Mouse (Mus musculus) hindbrain, embryonic 14.5 days (tissue): Measurements from ENCODE around the gene Pald1. TPM values are rescaled to one million over a fixed set of nuclear protein-coding genes. Genes with fewer than 3 reads are reported as not detected.
A peak's percentile ranks its signal among the peaks of the same experiment; 100 is the strongest.

Source experiments
- ATAC-seq: fragments of 200-750 bp; cut with Nextera tagmentation; 2 replicates; pipeline ENCODE4 v1.8.0; 2017; ENCODE audit warnings: moderate number of reproducible peaks, mild to moderate bottlenecking, moderate TSS enrichment, moderate library complexity; ENCODE audit not compliant: low FRiP score
- DNase-seq: peaks from one replicate; pipeline ENCODE4 v3.0.0-alpha.2; 2015; ENCODE audit warnings: low spot score
- H3K27ac ChIP-seq: fragments of 300-500 bp; sonication (generic); 2 replicates; pipeline ENCODE4 v1.5.1; 2014; ENCODE audit warnings: mild to moderate bottlenecking, moderate library complexity
- H3K27me3 ChIP-seq: fragments of 300-500 bp; sonication (generic); 2 replicates; pipeline ENCODE4 v1.6.1; 2014; ENCODE audit warnings: mild to moderate bottlenecking, low read length, mixed read lengths; ENCODE audit not compliant: control insufficient read depth, insufficient read depth
- H3K36me3 ChIP-seq: fragments of 300-500 bp; sonication (generic); replicated peaks from 2 replicates; pipeline ENCODE4 v1.6.1; 2014; ENCODE audit not compliant: control insufficient read depth, insufficient read depth
- H3K4me1 ChIP-seq: fragments of 300-500 bp; sonication (generic); replicated peaks from 2 replicates; pipeline ENCODE4 v1.6.1; 2014; ENCODE audit warnings: antibody characterized with exemption, low read length, mixed read lengths; ENCODE audit not compliant: control insufficient read depth, insufficient read depth
- H3K4me2 ChIP-seq: fragments of 300-500 bp; sonication (generic); replicated peaks from 2 replicates; pipeline ENCODE4 v1.6.1; 2014; ENCODE audit warnings: mild to moderate bottlenecking, moderate library complexity
- H3K4me3 ChIP-seq: fragments of 300-500 bp; sonication (generic); replicated peaks from 2 replicates; pipeline ENCODE4 v1.5.1; 2014; ENCODE audit warnings: mild to moderate bottlenecking, low read length
- H3K9ac ChIP-seq: fragments of 300-500 bp; sonication (generic); 2 replicates; pipeline ENCODE4 v1.6.1; 2014
- H3K9me3 ChIP-seq: fragments of 300-500 bp; sonication (generic); 2 replicates; pipeline ENCODE4 v1.6.1; 2016; ENCODE audit warnings: low read length; ENCODE audit not compliant: control insufficient read depth
- WGBS: fragments of 180-500 bp; shearing (Covaris S2); extraction: QIAGEN DNeasy Blood & Tissue Kit; methylation state at CpG from one replicate; pipeline ENCODE4 v1.1.7; 2014; 5-methylcytosine and 5-hydroxymethylcytosine counted together
- polyA plus RNA-seq: library from polyadenylated mRNA; unstranded; fragments of >200 nt; fragmentation: Nextera tagmentation; extraction: Ambion mirVana; gene quantifications from 2 replicates; pipeline ENCODE4 v1.2.1, GENCODE M21; 2014

Pald1 gene
- polyA plus RNA-seq, 1 experiment from 2014 or later, result 26.7 TPM

DNA sequence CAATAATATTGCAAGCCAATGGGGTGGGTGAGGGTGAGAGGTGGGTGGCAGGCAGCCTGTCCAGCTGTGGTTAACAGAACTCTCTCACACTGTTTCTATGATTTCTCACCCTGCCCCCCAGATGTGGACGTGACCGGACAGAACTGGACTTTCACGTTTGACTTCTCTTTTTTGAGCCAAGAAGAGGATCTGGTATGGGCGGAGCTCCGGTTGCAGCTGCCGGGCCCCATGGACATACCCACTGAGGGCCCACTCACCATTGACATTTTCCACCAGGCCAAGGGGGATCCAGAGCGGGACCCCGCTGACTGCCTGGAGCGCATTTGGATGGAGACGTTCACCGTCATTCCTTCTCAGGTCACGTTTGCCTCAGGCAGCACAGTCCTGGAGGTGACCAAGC is 39.5 kb upstream of the Pald1 start:
- ATAC-seq (no peak), DNase-seq (no peak)
- Histone ChIP-seq H3K27me3 (peaks cover 35% of the 10 kb centered on the region), H3K9ac (no peak overlapping the region), H3K4me3 (no peak overlapping the region), H3K27ac (no peak overlapping the region), H3K4me1 (peaks cover 8% of the 10 kb centered on the region; the same call in 1 of the 2 replicates), H3K36me3 (no peaks in the 10 kb centered on the region), H3K9me3 (no peaks in the 10 kb centered on the region), H3K4me2 (no peak overlapping the region)
- WGBS, result 89% methylated on average over 12 of the region's 12 CpGs

DNA sequence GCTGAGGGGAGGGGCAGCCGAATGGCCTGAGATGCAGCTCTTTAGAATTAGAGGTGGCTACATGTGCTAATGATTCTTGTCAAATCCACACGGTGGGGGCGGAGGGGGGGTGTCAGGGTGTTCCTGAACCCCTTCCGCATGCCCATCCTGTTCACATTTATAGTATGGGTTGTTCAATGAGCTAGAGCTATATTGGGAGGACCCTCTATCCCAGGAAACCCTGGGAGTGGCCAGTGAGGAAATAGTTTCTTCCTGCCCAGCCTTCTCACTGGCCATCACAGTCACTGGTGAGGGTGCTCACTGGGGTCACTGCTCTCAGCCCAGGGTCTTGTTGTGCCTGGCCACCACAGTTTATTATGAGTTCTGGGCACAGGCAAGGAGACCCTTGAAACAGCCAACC is 36.7 kb upstream of the Pald1 start:
- WGBS, result 71% methylated on average over 4 of the region's 4 CpGs
- Histone ChIP-seq H3K27me3 (peaks cover 53% of the 10 kb centered on the region), H3K9me3 (no peaks in the 10 kb centered on the region), H3K27ac (no peak overlapping the region), H3K4me2 (no peak overlapping the region), H3K36me3 (no peaks in the 10 kb centered on the region), H3K4me3 (no peak overlapping the region), H3K9ac (no peak overlapping the region), H3K4me1 (peaks cover 9% of the 10 kb centered on the region; the same call in 1 of the 2 replicates)
- no peak for ATAC-seq
- DNase-seq, result no peak

DNA sequence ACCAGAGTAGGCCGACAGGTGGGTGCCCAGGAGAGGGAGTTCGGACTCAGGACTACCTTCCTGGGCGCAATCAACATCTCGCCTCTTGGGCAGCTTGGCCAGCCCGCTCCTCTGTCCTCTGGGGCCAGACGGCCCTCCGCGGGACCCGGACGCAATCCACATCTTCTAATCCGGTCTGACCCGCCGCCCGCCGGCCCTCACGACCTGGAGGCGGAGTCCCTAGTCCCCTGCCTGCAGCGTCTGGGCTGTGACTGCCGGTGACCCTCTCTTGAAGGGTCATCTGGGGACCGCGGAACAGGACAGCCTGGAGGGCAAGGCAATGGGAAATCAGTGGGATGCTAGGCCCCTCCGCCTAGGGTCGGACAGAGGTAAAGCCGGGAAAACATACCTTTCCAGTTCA is 35.8 kb upstream of the Pald1 start:
- H3K4me3 ChIP-seq, result no peak overlapping the region
- H3K36me3 ChIP-seq, result no peaks in the 10 kb centered on the region
- 4% methylated on average over 22 of the region's 24 CpGs for WGBS
- DNase-seq (no peak), ATAC-seq (no peak)
- H3K27ac ChIP-seq, result no peak overlapping the region
- no peaks in the 10 kb centered on the region for H3K9me3 ChIP-seq
- no peak overlapping the region for H3K4me2 ChIP-seq
- no peak overlapping the region for H3K9ac ChIP-seq
- H3K4me1 ChIP-seq, result peaks cover 9% of the 10 kb centered on the region; the same call in 1 of the 2 replicates
- H3K27me3 ChIP-seq, result peaks cover 53% of the 10 kb centered on the region

DNA sequence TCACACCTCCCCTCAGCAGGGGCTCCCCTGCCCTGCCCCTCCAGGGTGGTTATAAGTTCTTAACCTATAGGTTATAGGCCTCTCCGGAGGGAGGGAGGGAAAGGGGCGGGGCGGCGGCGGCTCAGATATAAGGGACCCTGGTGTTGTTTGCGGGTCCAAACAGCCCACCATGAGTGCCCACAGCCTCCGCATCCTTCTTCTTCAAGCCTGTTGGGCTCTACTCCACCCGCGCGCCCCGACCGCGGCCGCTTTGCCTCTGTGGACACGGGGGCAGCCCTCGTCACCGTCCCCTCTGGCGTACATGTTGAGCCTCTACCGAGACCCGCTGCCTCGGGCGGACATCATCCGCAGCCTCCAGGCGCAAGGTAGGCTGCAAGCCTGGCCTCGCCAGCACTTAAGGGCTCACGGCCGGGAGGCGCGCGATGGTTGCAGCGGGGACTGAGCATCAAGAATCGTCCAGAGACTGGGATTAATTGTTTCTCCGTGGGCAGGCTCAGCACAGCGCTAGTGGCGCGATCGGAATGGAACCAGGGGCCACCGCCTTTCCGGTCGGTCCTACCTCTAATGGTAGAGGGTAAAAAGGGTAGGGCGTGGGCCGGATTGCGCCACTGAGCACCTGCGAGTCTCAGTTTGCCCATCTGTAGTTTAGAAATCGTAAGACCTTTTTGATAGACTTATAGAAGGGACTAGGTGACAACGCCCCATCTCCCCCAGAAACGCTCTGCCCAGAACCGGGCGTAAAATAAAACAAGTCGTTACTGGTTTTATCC is 35.0 kb upstream of the Pald1 start:
- peak overlapping the region; percentile 44 for H3K9ac ChIP-seq
- no peaks in the 10 kb centered on the region for H3K9me3 ChIP-seq
- H3K4me2 ChIP-seq, result peak overlapping the region; percentile 75
- ATAC-seq, result peak; percentile 22; the same call in 1 of the 2 replicates
- peak overlapping the region; percentile 39 for H3K4me3 ChIP-seq
- 3% methylated on average over 48 of the region's 50 CpGs for WGBS
- no peaks in the 10 kb centered on the region for H3K36me3 ChIP-seq
- peaks cover 9% of the 10 kb centered on the region; the same call in 1 of the 2 replicates for H3K4me1 ChIP-seq
- no peak for DNase-seq
- no peak overlapping the region for H3K27ac ChIP-seq
- H3K27me3 ChIP-seq, result peaks cover 53% of the 10 kb centered on the region

DNA sequence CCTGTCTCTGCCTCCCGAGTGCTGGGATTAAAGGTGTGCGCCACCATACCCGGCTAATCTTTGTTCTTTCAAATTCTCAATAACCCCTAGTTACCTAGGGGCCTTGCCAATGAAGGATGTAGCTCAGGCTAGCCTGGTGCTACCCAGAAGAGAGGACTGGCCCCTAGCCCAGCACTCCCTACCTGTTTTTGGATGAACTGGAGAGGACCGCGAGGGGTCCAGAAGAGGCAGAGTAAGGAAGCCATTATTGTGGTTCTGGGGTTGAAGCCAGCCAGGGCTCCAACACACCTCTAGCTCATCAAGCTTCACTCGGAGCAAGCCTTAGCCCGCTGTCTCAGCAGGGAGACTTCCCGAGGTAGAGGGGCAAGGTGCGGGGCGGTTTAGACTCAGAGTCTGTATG is 34.3 kb upstream of the Pald1 start, which contains the start of gene Nodal:
Gene Nodal, plus strand, starts transcription at position 301 of the 400 bp plus-strand sequence.
- Histone ChIP-seq H3K36me3 (no peaks in the 10 kb centered on the region), H3K9me3 (no peaks in the 10 kb centered on the region), H3K27ac (no peak within 1 kb of the TSS), H3K9ac (peak within 1 kb of the TSS; percentile 44), H3K4me1 (peaks cover 9% of the 10 kb centered on the region; the same call in 1 of the 2 replicates), H3K27me3 (peaks cover 53% of the 10 kb centered on the region), H3K4me2 (peak within 1 kb of the TSS; percentile 75), H3K4me3 (peak within 1 kb of the TSS; percentile 39)
- DNase-seq, result no peak
- 22% methylated on average over 10 of the region's 10 CpGs for WGBS
- peak; percentile 34; the same call in 1 of the 2 replicates for ATAC-seq

- no peak overlapping the region for H3K4me3 ChIP-seq
- ATAC-seq (no peak), DNase-seq (no peak)
- peaks cover 9% of the 10 kb centered on the region; the same call in 1 of the 2 replicates for H3K4me1 ChIP-seq
- H3K27me3 ChIP-seq, result peaks cover 53% of the 10 kb centered on the region
- H3K9ac ChIP-seq, result no peak overlapping the region
- no peaks in the 10 kb centered on the region for H3K36me3 ChIP-seq
- no peak overlapping the region for H3K27ac ChIP-seq
- H3K4me2 ChIP-seq, result no peak overlapping the region
- 42% methylated on average over 2 of the region's 2 CpGs for WGBS
- H3K9me3 ChIP-seq, result no peaks in the 10 kb centered on the region
Measured at GRCm38 (mm10) chr10:61417046-61417445, 33.7 kb upstream of the Pald1 start.

DNA sequence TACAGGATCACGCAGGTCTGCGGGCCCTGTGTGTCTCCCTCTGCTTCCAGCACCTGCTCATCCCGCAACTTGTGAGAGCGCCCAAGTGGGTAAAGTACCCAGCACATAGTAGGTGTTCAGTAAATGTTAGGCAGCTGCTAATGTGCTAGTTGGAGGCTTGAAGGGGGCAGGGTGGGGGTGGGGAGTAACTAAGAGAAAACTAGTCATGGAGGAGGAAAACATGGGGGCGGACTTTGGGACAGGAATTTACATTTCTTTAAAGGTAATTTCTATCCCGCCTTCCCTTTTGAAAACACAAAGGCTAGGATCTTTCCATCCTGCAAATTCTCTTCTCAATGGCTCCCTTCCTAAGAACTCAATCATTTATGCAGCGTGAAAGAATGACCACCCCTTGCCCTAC is 33.2 kb upstream of the Pald1 start:
- ATAC-seq (no peak), DNase-seq (no peak)
- no peak overlapping the region for H3K4me2 ChIP-seq
- peaks cover 9% of the 10 kb centered on the region; the same call in 1 of the 2 replicates for H3K4me1 ChIP-seq
- H3K36me3 ChIP-seq, result no peaks in the 10 kb centered on the region
- peaks cover 53% of the 10 kb centered on the region for H3K27me3 ChIP-seq
- H3K4me3 ChIP-seq, result no peak overlapping the region
- 26% methylated on average over 7 of the region's 7 CpGs for WGBS
- H3K27ac ChIP-seq, result no peak overlapping the region
- H3K9ac ChIP-seq, result no peak overlapping the region
- H3K9me3 ChIP-seq, result no peaks in the 10 kb centered on the region

GRCm38 (mm10) chr10:61415890-61416289 is 32.6 kb upstream of the Pald1 start:
- Histone ChIP-seq H3K4me3 (no peak overlapping the region), H3K9ac (no peak overlapping the region), H3K4me1 (peaks cover 9% of the 10 kb centered on the region; the same call in 1 of the 2 replicates), H3K4me2 (no peak overlapping the region), H3K9me3 (no peaks in the 10 kb centered on the region), H3K27ac (no peak overlapping the region), H3K27me3 (peaks cover 48% of the 10 kb centered on the region), H3K36me3 (no peaks in the 10 kb centered on the region)
- DNase-seq (no peak), ATAC-seq (no peak)
- 18% methylated on average over 8 of the region's 8 CpGs for WGBS

DNA sequence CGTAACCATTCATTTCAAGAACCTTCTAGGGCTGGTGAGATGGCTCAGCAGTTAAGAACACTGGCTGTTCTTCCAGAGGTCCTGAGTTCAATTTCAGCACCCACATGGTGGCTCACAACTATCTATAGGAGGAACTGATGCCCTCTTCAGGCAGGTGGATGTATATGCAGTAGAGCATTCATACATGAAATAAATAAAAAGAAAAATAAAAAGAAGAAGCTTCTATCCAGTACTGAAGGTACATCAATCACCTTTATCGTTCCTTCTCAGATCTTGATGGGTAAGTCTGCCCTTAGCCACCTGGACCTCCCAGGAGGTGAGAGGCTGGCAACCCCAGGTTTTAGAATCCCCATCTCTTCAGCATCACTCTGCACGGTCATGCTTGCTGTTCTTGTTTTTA is 31.9 kb upstream of the Pald1 start:
- no peaks in the 10 kb centered on the region for H3K9me3 ChIP-seq
- H3K27ac ChIP-seq, result no peak overlapping the region
- H3K9ac ChIP-seq, result no peak overlapping the region
- no peaks in the 10 kb centered on the region for H3K36me3 ChIP-seq
- DNase-seq, result no peak
- no peak overlapping the region for H3K4me3 ChIP-seq
- peaks cover 9% of the 10 kb centered on the region; the same call in 1 of the 2 replicates for H3K4me1 ChIP-seq
- H3K4me2 ChIP-seq, result no peak overlapping the region
- H3K27me3 ChIP-seq, result peaks cover 42% of the 10 kb centered on the region
- no peak for ATAC-seq
- 77% methylated on average over 3 of the region's 3 CpGs for WGBS
